Mouse (Mus musculus): Measurements from ENCODE around the gene Naa15. TPM values are rescaled to one million over a fixed set of nuclear protein-coding genes. Genes with fewer than 3 reads are reported as not detected.
"Not testable (repeated sequence)": the region's sequence is repeated elsewhere in the genome, so short reads cannot be mapped to it uniquely, and the experiment has no call there.

Naa15 gene
- total and polyA plus RNA-seq, 2 experiments from 2014 or later = 21.2 to 23.6 TPM

DNA sequence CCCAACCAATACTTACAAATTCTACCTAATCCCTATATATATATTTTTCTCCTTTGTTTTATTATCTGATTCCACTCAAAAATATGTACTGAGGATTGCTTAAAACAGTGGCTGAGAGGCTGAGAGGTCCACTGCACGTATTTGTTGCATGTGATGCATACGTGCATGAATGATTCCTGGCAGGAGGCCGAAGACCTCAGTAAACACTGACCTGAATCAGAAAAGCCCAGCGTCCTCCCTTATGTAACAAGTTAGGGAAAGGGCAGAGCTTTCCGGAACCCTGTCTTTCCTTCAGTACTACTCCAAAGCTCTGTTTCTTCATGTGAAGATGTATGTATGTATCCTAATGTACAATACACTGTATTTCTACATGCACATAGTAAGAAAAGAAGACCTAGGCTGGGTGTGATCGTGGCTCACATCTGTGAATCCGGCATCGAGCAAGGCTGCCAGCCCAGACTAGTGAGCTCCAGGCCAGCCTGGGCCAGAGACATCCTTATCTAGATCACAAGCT lies 27.0 kb upstream of the Naa15 start:
- Histone ChIP-seq H3K4me2 (ENCODE audit: low read depth, low read length) (no peak overlapping the region), H3K27me3 (ENCODE audit: control insufficient read depth, insufficient read depth, low read length) (no peaks in the 10 kb centered on the region), H3K9me3 (replicated peaks; ENCODE audit: control insufficient read depth, low read length) (no peaks in the 10 kb centered on the region), H3K27ac (ENCODE audit: low read depth) (no peak overlapping the region), H3K4me3 (ENCODE audit: low read depth, low read length) (no peak overlapping the region), H3K36me3 (replicated peaks; ENCODE audit: control insufficient read depth, insufficient read depth, low read length) (no peaks in the 10 kb centered on the region), H3K4me1 (ENCODE audit: control insufficient read depth, insufficient read depth) (peaks cover 6% of the 10 kb centered on the region; the same call in 1 of the 2 replicates), H3K9ac (replicated peaks; ENCODE audit: low read depth, low read length) (no peak overlapping the region)
- ATAC-seq (ENCODE audit: insufficient read depth, low read depth) = no peak
- DNase-seq (ENCODE audit: low spot score) = no peak
- TF ChIP-seq EP300 (IDR thresholded peaks at IDR 0.05; ENCODE audit: low read depth) (no peak), CTCF (IDR thresholded peaks at IDR 0.05; ENCODE audit: low read depth) (no peak)
- WGBS = 72% methylated on average over 8 of the region's 8 CpGs

DNA sequence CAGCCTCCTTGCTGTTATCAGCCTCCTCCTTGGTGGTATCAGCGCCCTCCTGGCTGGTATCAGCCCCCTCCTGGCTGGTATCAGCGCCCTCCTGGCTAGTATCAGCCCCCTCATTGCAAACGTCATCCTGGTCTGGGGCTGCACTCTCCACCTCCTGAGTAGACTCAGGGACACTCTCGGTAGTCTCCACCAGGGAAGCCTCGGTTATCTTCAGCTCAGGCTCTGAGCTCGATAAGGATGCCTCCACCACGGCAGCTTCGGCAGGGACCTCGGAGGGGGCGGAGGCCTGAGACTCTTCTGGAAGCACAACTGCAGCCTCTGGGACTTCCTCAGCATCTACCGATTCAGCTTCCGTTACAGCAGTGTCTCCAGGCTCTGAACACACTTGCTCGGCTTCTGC lies 26.0 kb upstream of the Naa15 start:
- H3K4me2 ChIP-seq (ENCODE audit: low read depth, low read length) = peak overlapping the region; percentile 49
- H3K9me3 ChIP-seq (replicated peaks; ENCODE audit: control insufficient read depth, low read length) = no peaks in the 10 kb centered on the region
- no peak for ATAC-seq (ENCODE audit: insufficient read depth, low read depth)
- no peak for DNase-seq (ENCODE audit: low spot score)
- H3K27ac ChIP-seq (ENCODE audit: low read depth) = no peak overlapping the region
- peaks cover 6% of the 10 kb centered on the region; the same call in 1 of the 2 replicates for H3K4me1 ChIP-seq (ENCODE audit: control insufficient read depth, insufficient read depth)
- TF ChIP-seq CTCF (IDR thresholded peaks at IDR 0.05; ENCODE audit: low read depth) (no peak), EP300 (IDR thresholded peaks at IDR 0.05; ENCODE audit: low read depth) (no peak)
- H3K4me3 ChIP-seq (ENCODE audit: low read depth, low read length) = peak overlapping the region; percentile 24
- 8% methylated on average over 13 of the region's 13 CpGs for WGBS
- H3K36me3 ChIP-seq (replicated peaks; ENCODE audit: control insufficient read depth, insufficient read depth, low read length) = no peaks in the 10 kb centered on the region
- H3K27me3 ChIP-seq (ENCODE audit: control insufficient read depth, insufficient read depth, low read length) = no peaks in the 10 kb centered on the region
- 0 out of 2 replicates have a peak overlapping the region, but pooled peaks have one; percentile 13 for H3K9ac ChIP-seq (replicated peaks; ENCODE audit: low read depth, low read length)

DNA sequence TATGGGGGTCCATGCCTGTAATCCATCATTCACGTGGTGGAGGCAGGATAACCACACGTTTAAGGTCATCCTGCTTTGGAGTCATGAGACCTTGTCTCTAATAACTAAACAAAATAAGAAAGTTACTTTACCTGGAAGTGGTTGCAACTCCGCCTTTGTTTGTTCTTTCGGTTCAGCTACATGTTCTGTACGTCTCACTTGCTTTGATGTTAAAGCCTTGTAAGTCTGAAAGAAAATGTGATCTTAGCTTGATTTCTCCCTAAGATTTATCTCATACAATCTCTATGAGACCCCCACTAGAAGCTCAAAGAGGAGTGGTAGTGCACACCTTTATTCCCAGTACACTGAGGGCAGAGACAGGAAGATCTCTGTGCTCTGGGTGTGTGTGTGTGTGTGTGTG lies 23.9 kb upstream of the Naa15 start:
- H3K4me1 ChIP-seq (ENCODE audit: control insufficient read depth, insufficient read depth) = peaks cover 6% of the 10 kb centered on the region
- no peak overlapping the region for H3K27ac ChIP-seq (ENCODE audit: low read depth)
- H3K4me3 ChIP-seq (ENCODE audit: low read depth, low read length) = no peak overlapping the region
- no peaks in the 10 kb centered on the region for H3K36me3 ChIP-seq (replicated peaks; ENCODE audit: control insufficient read depth, insufficient read depth, low read length)
- no peak overlapping the region for H3K4me2 ChIP-seq (ENCODE audit: low read depth, low read length)
- DNase-seq (ENCODE audit: low spot score) = no peak
- WGBS = 86% methylated on average over 5 of the region's 5 CpGs
- H3K27me3 ChIP-seq (ENCODE audit: control insufficient read depth, insufficient read depth, low read length) = no peaks in the 10 kb centered on the region
- TF ChIP-seq CTCF (IDR thresholded peaks at IDR 0.05; ENCODE audit: low read depth) = no peak
- TF ChIP-seq EP300 (IDR thresholded peaks at IDR 0.05; ENCODE audit: low read depth) = no peak
- no peaks in the 10 kb centered on the region for H3K9me3 ChIP-seq (replicated peaks; ENCODE audit: control insufficient read depth, low read length)
- H3K9ac ChIP-seq (replicated peaks; ENCODE audit: low read depth, low read length) = no peak overlapping the region
- ATAC-seq (ENCODE audit: insufficient read depth, low read depth) = no peak

DNA sequence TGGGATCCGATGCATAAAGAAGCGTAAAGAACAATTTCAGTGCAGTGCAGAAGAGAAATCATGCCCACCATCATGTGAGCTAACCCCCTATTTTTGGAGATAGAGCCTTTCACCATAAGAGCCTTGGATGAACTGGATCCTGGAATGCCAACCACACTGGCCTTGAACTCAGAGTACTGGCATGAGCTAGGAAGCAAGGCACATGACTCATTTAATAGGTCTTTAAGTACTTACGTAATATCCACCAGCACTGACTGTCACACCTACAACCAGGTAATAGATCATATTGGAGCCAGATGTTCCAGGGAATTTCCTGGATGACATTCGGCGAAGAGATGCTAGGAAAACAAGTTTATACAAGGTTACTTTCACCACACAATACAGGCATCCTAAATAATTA lies 23.4 kb upstream of the Naa15 start:
- TF ChIP-seq CTCF (IDR thresholded peaks at IDR 0.05; ENCODE audit: low read depth) (no peak), EP300 (IDR thresholded peaks at IDR 0.05; ENCODE audit: low read depth) (no peak)
- Histone ChIP-seq H3K27me3 (ENCODE audit: control insufficient read depth, insufficient read depth, low read length) (no peaks in the 10 kb centered on the region), H3K27ac (ENCODE audit: low read depth) (no peak overlapping the region), H3K4me3 (ENCODE audit: low read depth, low read length) (no peak overlapping the region), H3K4me1 (ENCODE audit: control insufficient read depth, insufficient read depth) (peaks cover 6% of the 10 kb centered on the region), H3K4me2 (ENCODE audit: low read depth, low read length) (no peak overlapping the region), H3K9me3 (replicated peaks; ENCODE audit: control insufficient read depth, low read length) (no peaks in the 10 kb centered on the region), H3K9ac (replicated peaks; ENCODE audit: low read depth, low read length) (no peak overlapping the region), H3K36me3 (replicated peaks; ENCODE audit: control insufficient read depth, insufficient read depth, low read length) (no peaks in the 10 kb centered on the region)
- no peak for ATAC-seq (ENCODE audit: insufficient read depth, low read depth)
- WGBS = 93% methylated on average over 5 of the region's 5 CpGs
- no peak for DNase-seq (ENCODE audit: low spot score)

DNA sequence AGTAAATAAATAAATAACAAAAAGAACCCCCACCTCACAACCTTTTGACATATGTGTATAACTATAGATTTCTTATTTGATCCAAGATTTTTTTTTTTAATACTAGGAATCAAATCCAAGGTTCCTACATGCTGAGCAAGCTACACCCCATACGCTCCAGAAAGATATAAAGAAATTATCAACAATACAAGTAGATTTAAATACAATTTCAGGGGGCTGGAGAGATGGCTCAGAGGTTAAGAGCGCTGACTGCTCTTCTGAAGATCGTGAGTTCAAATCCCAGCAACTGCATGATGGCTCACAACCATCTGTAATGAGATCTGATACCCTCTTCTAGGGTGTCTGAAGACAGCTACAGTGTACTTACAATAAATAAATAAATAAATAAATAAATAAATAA lies 21.9 kb upstream of the Naa15 start:
- not testable (repeated sequence) for H3K36me3 ChIP-seq (replicated peaks; ENCODE audit: control insufficient read depth, insufficient read depth, low read length); H3K9me3 ChIP-seq (replicated peaks; ENCODE audit: control insufficient read depth, low read length); H3K4me1 ChIP-seq (ENCODE audit: control insufficient read depth, insufficient read depth); DNase-seq (ENCODE audit: low spot score); H3K4me3 ChIP-seq (ENCODE audit: low read depth, low read length); H3K27ac ChIP-seq (ENCODE audit: low read depth); H3K27me3 ChIP-seq (ENCODE audit: control insufficient read depth, insufficient read depth, low read length); H3K4me2 ChIP-seq (ENCODE audit: low read depth, low read length); ATAC-seq (ENCODE audit: insufficient read depth, low read depth); H3K9ac ChIP-seq (replicated peaks; ENCODE audit: low read depth, low read length)
- WGBS = 92% methylated on average over 3 of the region's 3 CpGs

DNA sequence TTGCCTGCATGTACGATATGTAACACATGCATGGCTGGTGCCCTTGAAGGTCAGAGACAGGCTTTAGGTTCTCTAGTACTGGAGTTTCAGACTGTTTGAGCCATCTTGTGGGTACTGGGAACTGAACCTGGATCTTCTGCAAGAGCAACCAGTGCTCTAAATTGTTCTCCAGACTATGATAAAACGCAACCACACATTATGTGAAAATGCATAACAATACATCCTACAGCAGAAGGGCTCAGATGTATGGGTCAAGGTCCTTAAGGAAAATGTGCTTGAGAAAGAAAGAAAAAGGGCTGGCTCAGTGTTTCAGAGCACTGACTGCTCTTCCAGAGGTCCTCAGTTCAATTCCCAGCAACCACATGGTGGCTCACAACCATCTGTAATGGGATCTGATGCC lies 21.3 kb upstream of the Naa15 start:
- H3K36me3 ChIP-seq (replicated peaks; ENCODE audit: control insufficient read depth, insufficient read depth, low read length) = no peaks in the 10 kb centered on the region
- H3K4me3 ChIP-seq (ENCODE audit: low read depth, low read length) = no peak overlapping the region
- WGBS = 94% methylated on average over 2 of the region's 2 CpGs
- peaks cover 4% of the 10 kb centered on the region for H3K4me1 ChIP-seq (ENCODE audit: control insufficient read depth, insufficient read depth)
- H3K9me3 ChIP-seq (replicated peaks; ENCODE audit: control insufficient read depth, low read length) = no peaks in the 10 kb centered on the region
- no peak overlapping the region for H3K27ac ChIP-seq (ENCODE audit: low read depth)
- no peaks in the 10 kb centered on the region for H3K27me3 ChIP-seq (ENCODE audit: control insufficient read depth, insufficient read depth, low read length)
- no peak overlapping the region for H3K4me2 ChIP-seq (ENCODE audit: low read depth, low read length)
- ATAC-seq (ENCODE audit: insufficient read depth, low read depth) = no peak
- H3K9ac ChIP-seq (replicated peaks; ENCODE audit: low read depth, low read length) = no peak overlapping the region
- DNase-seq (ENCODE audit: low spot score) = no peak
- TF ChIP-seq EP300 (IDR thresholded peaks at IDR 0.05; ENCODE audit: low read depth) (no peak), CTCF (IDR thresholded peaks at IDR 0.05; ENCODE audit: low read depth) (no peak)

All from heart, postnatal 0 days (tissue).